Mouse (Mus musculus) C2C12 (cell line): ENCODE results near the gene Nlk.

Source experiments
- CTCF ChIP-seq: IDR thresholded peaks from one replicate; pipeline ENCODE4 v1.5.1; 2011; ENCODE audit not compliant: control insufficient read depth, insufficient read depth, insufficient read length
- MYOD1 ChIP-seq: IDR thresholded peaks from one replicate; pipeline ENCODE4 v1.6.1; 2011; ENCODE audit warnings: low read depth; ENCODE audit not compliant: control insufficient read depth, insufficient read length
- MYOG ChIP-seq: IDR thresholded peaks from one replicate; pipeline ENCODE4 v1.6.1; 2011; ENCODE audit not compliant: control insufficient read depth, insufficient read length; ENCODE audit errors: extremely low read depth
- USF1 ChIP-seq: IDR thresholded peaks from one replicate; pipeline ENCODE4 v1.6.1; 2011; ENCODE audit warnings: low read depth, mild to moderate bottlenecking, control low read depth, moderate library complexity

DNA sequence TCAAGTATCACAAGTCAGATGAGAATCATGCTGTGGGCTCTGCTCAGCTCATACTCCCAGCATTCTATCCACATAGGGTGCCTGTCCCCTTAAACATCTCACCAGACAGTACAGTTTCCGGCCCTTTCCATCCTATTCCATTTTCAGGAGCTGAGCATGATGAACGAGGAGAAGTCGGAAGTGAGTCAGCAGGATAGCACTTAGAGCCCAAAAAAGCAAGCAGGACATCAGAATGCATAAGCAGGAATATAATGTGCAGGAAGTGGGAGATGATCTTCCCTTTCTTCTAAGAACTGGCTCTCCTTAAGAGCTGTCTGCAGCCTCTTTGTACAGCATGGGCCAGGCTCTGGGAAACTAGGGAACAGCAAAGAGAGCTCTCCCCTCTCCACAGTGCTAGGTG is 5.1 kb upstream of the Nlk start:
- TF ChIP-seq MYOG (no peak), CTCF (no peak), USF1 (no peak), MYOD1 (no peak)
